Mouse (Mus musculus): ENCODE data around the gene Isl1.

The Isl1 gene

GRCm38 (mm10) chr13:116309584-116310462 is at the start of gene Isl1:
Gene Isl1 (minus strand): TSS chr13:116309689.
- DNase-seq (ENCODE audit: low spot score in 2 of 2): peak in 1 of 2 experiments; percentile 43

GRCm38 (mm10) chr13:116335763-116336162 is 26.3 kb upstream of the Isl1 start:
- DNase-seq (ENCODE audit: low spot score in 2 of 2): no peak

- DNase-seq (ENCODE audit: low spot score in 2 of 2): no peak
These were observed 4.4 kb upstream of the Isl1 start for GRCm38 (mm10) chr13:116313636-116314530.

GRCm38 (mm10) chr13:116311871-116312720 is 2.6 kb upstream of the Isl1 start:
- DNase-seq (ENCODE audit: low spot score in 2 of 2): no peak

- DNase-seq (ENCODE audit: low spot score in 2 of 2): no peak
These were observed 1.5 kb upstream of the Isl1 start for GRCm38 (mm10) chr13:116311011-116311410.

GRCm38 (mm10) chr13:116310463-116310765 is 925 bp upstream of the Isl1 start:
- DNase-seq (ENCODE audit: low spot score in 2 of 2): no peak

- no peak for DNase-seq (ENCODE audit: low spot score in 2 of 2)
These were observed 431 bp downstream of the Isl1 start for GRCm38 (mm10) chr13:116308933-116309583.

- DNase-seq (ENCODE audit: low spot score in 2 of 2): no peak
These were observed 1.2 kb downstream of the Isl1 start for GRCm38 (mm10) chr13:116308121-116308932.

GRCm38 (mm10) chr13:116306591-116306990 is 2.9 kb downstream of the Isl1 start:
- DNase-seq (ENCODE audit: low spot score in 2 of 2): no peak

GRCm38 (mm10) chr13:116305721-116306120 is 3.8 kb downstream of the Isl1 start:
- DNase-seq (ENCODE audit: low spot score in 2 of 2): no peak

- no peak for DNase-seq (ENCODE audit: low spot score in 2 of 2)
These were observed 4.6 kb downstream of the Isl1 start for GRCm38 (mm10) chr13:116304713-116305470.

- no peak for DNase-seq (ENCODE audit: low spot score in 2 of 2)
These were observed 5.7 kb downstream of the Isl1 start for GRCm38 (mm10) chr13:116303766-116304165.

GRCm38 (mm10) chr13:116302861-116303260 is 6.6 kb downstream of the Isl1 start:
- DNase-seq (ENCODE audit: low spot score in 2 of 2): no peak

GRCm38 (mm10) chr13:116301706-116302105 is 7.8 kb downstream of the Isl1 start:
- DNase-seq (ENCODE audit: low spot score in 2 of 2): no peak

GRCm38 (mm10) chr13:116299241-116299640 is 10.2 kb downstream of the Isl1 start:
- no peak for DNase-seq (ENCODE audit: low spot score in 2 of 2)

- DNase-seq (ENCODE audit: low spot score in 2 of 2): no peak
These were observed 10.8 kb downstream of the Isl1 start for GRCm38 (mm10) chr13:116298641-116299170.

GRCm38 (mm10) chr13:116298001-116298400 is 11.5 kb downstream of the Isl1 start:
- DNase-seq (ENCODE audit: low spot score in 2 of 2): no peak

GRCm38 (mm10) chr13:116297048-116297811 is 12.3 kb downstream of the Isl1 start:
- DNase-seq (ENCODE audit: low spot score in 2 of 2): no peak

GRCm38 (mm10) chr13:116295401-116295800 is 14.1 kb downstream of the Isl1 start:
- no peak for DNase-seq (ENCODE audit: low spot score in 2 of 2)
